23 mouse cellular contexts compared by ENCODE assay signal in the genomic region with DNA sequence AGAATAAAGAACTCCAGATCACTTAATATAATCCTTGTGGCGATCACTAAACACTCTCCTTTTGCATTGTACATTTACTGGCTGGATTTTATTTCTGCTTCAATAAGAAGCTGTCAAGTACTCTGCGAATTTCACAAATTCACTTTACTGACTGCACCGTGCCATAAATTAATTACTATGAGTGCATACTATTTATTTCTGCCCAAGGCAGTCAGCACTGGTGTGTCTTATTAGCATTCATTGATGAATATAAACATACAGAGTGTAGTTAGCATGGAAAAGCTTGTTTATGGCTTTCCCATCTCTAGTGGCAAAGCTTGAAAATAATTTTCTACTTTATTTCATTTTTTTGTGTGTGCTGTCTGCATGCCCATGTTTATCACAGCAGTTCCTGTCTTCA.
"Had no signal": no experiment of that assay in that cellular context is flagged by ENCODE, and none has a peak within 500 bp of the region (broad histone marks: within the 10 kb centered on the region; RNA-seq: fewer than 3 reads in every experiment).

No protein-coding gene starts in this region.

- H3K4me2 ChIP-seq: heart, embryonic 11.5 days; intestine, embryonic 15.5 days; limb, embryonic 12.5 days; liver, embryonic 11.5 days; liver, embryonic 13.5 days; liver, embryonic 15.5 days had no signal

- H3K9ac ChIP-seq: intestine, embryonic 15.5 days; limb, embryonic 12.5 days; liver, embryonic 13.5 days; liver, embryonic 15.5 days had no signal

- H3K9me3 ChIP-seq: intestine, embryonic 15.5 days; limb, embryonic 10.5 days; limb, embryonic 12.5 days; liver, embryonic 13.5 days; liver, embryonic 15.5 days had no signal

- H3K27ac ChIP-seq: heart, adult 2 months; intestine, embryonic 15.5 days; layer of hippocampus, adult 2 months; left cerebral cortex, adult 2 months; limb, embryonic 10.5 days; limb, embryonic 12.5 days; liver, embryonic 13.5 days; liver, embryonic 15.5 days had no signal

- H3K4me3 ChIP-seq: heart, adult 2 months; intestine, embryonic 15.5 days; layer of hippocampus, adult 2 months; left cerebral cortex, adult 2 months; limb, embryonic 10.5 days; limb, embryonic 12.5 days; liver, embryonic 13.5 days; liver, embryonic 15.5 days had no signal

- H3K4me1 ChIP-seq: intestine, embryonic 15.5 days; limb, embryonic 10.5 days; limb, embryonic 12.5 days; liver, embryonic 13.5 days; liver, embryonic 15.5 days had no signal

- DNase-seq: gastrocnemius, postnatal 14 days; gastrocnemius, postnatal 36 days; heart, adult 11 months; heart, adult 2 months; heart, postnatal 10 days; heart, postnatal 4 days; kidney, adult 18-20 months; kidney, adult 8-10 months; kidney, postnatal 10 days; kidney, postnatal 25 days; kidney, postnatal 4 days; liver; liver, embryonic 13.5 days had no signal

- ATAC-seq: inflammation-experienced regulatory T-cells, adult 6 months; intestine, embryonic 15.5 days; intestine, postnatal 0 days had no signal

- H3K27me3 ChIP-seq: intestine, embryonic 15.5 days; limb, embryonic 12.5 days; liver, embryonic 13.5 days; liver, embryonic 15.5 days had no signal

- H3K36me3 ChIP-seq: intestine, embryonic 15.5 days; limb, embryonic 10.5 days; limb, embryonic 12.5 days; liver, embryonic 13.5 days; liver, embryonic 15.5 days had no signal
